Comparison of ENCODE assay signal across 8 mouse cellular contexts in genomic region chr6:87042337-87043130, GRCm38 (mm10). TPM values are rescaled to one million over a fixed set of nuclear protein-coding genes. Genes with fewer than 3 reads are reported as not detected.
A peak's percentile ranks its signal among the peaks of the same experiment; 100 is the strongest.
DNase-seq lines count a peak whose midpoint lies in the region; ATAC-seq and TF ChIP-seq lines count a peak whose summit lies in the region.

Gene Gfpt1 (plus strand): TSS chr6:87042846.

- no peaks in the 10 kb centered on the region for H3K9me3 ChIP-seq in erythroblast, embryonic 14.5 days (ENCODE audit: control insufficient read depth, low read length)
- no peaks in the 10 kb centered on the region for H3K9me3 ChIP-seq in heart, embryonic 12.5 days (replicated peaks)
- no peaks in the 10 kb centered on the region for H3K9me3 ChIP-seq in kidney, postnatal 0 days (replicated peaks; ENCODE audit: low read length)
- H3K9me3 ChIP-seq in liver, embryonic 11.5 days (ENCODE audit: control insufficient read depth, low read length) = no peaks in the 10 kb centered on the region
- H3K9me3 ChIP-seq in stomach, embryonic 14.5 days (ENCODE audit: control insufficient read depth, low read depth, low read length) = no peaks in the 10 kb centered on the region

- peak; percentile 97 for DNase-seq in brain, embryonic 14.5 days (ENCODE audit: low read depth)
- DNase-seq in kidney, postnatal 0 days (ENCODE audit: low spot score) = peak; percentile 97
- DNase-seq in liver, embryonic 11.5 days (ENCODE audit: low spot score) = peak; percentile 93
- DNase-seq in naive thymus-derived CD4-positive, alpha-beta T cell, adult 2 months (ENCODE audit: low read depth) = peak; percentile 96

- under 1% methylated on average over 68 of the region's 68 CpGs for WGBS in heart, embryonic 12.5 days
- under 1% methylated on average over 68 of the region's 68 CpGs for WGBS in kidney, postnatal 0 days
- WGBS in liver, embryonic 11.5 days = under 1% methylated on average over 68 of the region's 68 CpGs
- WGBS in stomach, embryonic 14.5 days = under 1% methylated on average over 68 of the region's 68 CpGs

- peak within 1 kb of the TSS; percentile 86 for H3K9ac ChIP-seq in heart, embryonic 12.5 days
- H3K9ac ChIP-seq in kidney, postnatal 0 days (ENCODE audit: low read depth, low read length) = peak within 1 kb of the TSS; percentile 76
- H3K9ac ChIP-seq in liver, embryonic 11.5 days (ENCODE audit: low read depth, low read length) = peak within 1 kb of the TSS; percentile 86
- H3K9ac ChIP-seq in stomach, embryonic 14.5 days (replicated peaks; ENCODE audit: low read depth, low read length) = peak within 1 kb of the TSS; percentile 89

- peaks cover 11% of the 10 kb centered on the region for H3K79me3 ChIP-seq in C2C12 (ENCODE audit: low read depth)

- H3K79me2 ChIP-seq in C2C12 (ENCODE audit: control insufficient read depth, insufficient read depth) = peaks cover 36% of the 10 kb centered on the region

- peak within 1 kb of the TSS; percentile 89 for H3ac ChIP-seq in C2C12 (ENCODE audit: control insufficient read depth, insufficient read length, low read depth)

- H3K4me1 ChIP-seq in erythroblast, embryonic 14.5 days (ENCODE audit: control insufficient read depth) = peaks cover 35% of the 10 kb centered on the region
- peaks cover 18% of the 10 kb centered on the region for H3K4me1 ChIP-seq in heart, embryonic 12.5 days (replicated peaks)
- peaks cover 7% of the 10 kb centered on the region; the same call in 1 of the 2 replicates for H3K4me1 ChIP-seq in kidney, postnatal 0 days (replicated peaks; ENCODE audit: insufficient read depth, low read length)
- peaks cover 18% of the 10 kb centered on the region for H3K4me1 ChIP-seq in liver, embryonic 11.5 days (replicated peaks; ENCODE audit: control insufficient read depth, insufficient read depth, low read length)
- H3K4me1 ChIP-seq in stomach, embryonic 14.5 days (ENCODE audit: control insufficient read depth, insufficient read depth, low read length) = peaks cover 8% of the 10 kb centered on the region

- peak; percentile 79 for TF ChIP-seq POLR2A in brain, embryonic 14.5 days (IDR thresholded peaks at IDR 0.05; ENCODE audit: borderline replicate concordance, extremely low read depth, insufficient read depth, insufficient read length, poor library complexity, severe bottlenecking)

- ATAC-seq in heart, embryonic 12.5 days (ENCODE audit: insufficient number of reproducible peaks, low FRiP score) = peak; percentile 97
- ATAC-seq in kidney, postnatal 0 days (replicated peaks; ENCODE audit: low FRiP score, low read depth) = peak; percentile 97
- peak; percentile 97 for ATAC-seq in liver, embryonic 11.5 days (replicated peaks; ENCODE audit: low FRiP score)
- ATAC-seq in stomach, embryonic 14.5 days (ENCODE audit: insufficient number of reproducible peaks, insufficient read depth, low FRiP score, low read depth) = peak; percentile 96

- no peak for TF ChIP-seq CTCF in C2C12 (IDR thresholded peaks at IDR 0.05; ENCODE audit: control insufficient read depth, insufficient read depth, insufficient read length)
- no peak for TF ChIP-seq CTCF in brain, embryonic 14.5 days (IDR thresholded peaks at IDR 0.05; ENCODE audit: borderline replicate concordance, extremely low read depth, insufficient read depth, insufficient read length)
- TF ChIP-seq CTCF in kidney, postnatal 0 days (IDR thresholded peaks at IDR 0.05; ENCODE audit: low read depth) = no peak; the same call in 1 of the 2 replicates

- H3K27me3 ChIP-seq in C2C12 (ENCODE audit: control insufficient read depth, insufficient read depth, insufficient read length) = no peaks in the 10 kb centered on the region
- H3K27me3 ChIP-seq in erythroblast, embryonic 14.5 days (ENCODE audit: control insufficient read depth) = no peaks in the 10 kb centered on the region
- no peaks in the 10 kb centered on the region for H3K27me3 ChIP-seq in heart, embryonic 12.5 days (replicated peaks)
- H3K27me3 ChIP-seq in kidney, postnatal 0 days (ENCODE audit: insufficient read depth, low read length) = no peaks in the 10 kb centered on the region
- no peaks in the 10 kb centered on the region for H3K27me3 ChIP-seq in liver, embryonic 11.5 days (replicated peaks; ENCODE audit: control insufficient read depth, insufficient read depth, low read length)
- no peaks in the 10 kb centered on the region for H3K27me3 ChIP-seq in stomach, embryonic 14.5 days (ENCODE audit: control insufficient read depth, insufficient read depth, low read length)

- peak within 1 kb of the TSS; percentile 79 for H3K4me2 ChIP-seq in heart, embryonic 12.5 days
- peak within 1 kb of the TSS; percentile 77 for H3K4me2 ChIP-seq in kidney, postnatal 0 days (ENCODE audit: low read length)
- peak within 1 kb of the TSS; percentile 66 for H3K4me2 ChIP-seq in liver, embryonic 11.5 days
- peak within 1 kb of the TSS; percentile 73 for H3K4me2 ChIP-seq in stomach, embryonic 14.5 days (replicated peaks; ENCODE audit: low read depth, low read length)

- H3K4me3 ChIP-seq in C2C12 (ENCODE audit: insufficient read depth, poor library complexity, severe bottlenecking) = peak within 1 kb of the TSS; percentile 89
- peak within 1 kb of the TSS; percentile 77 for H3K4me3 ChIP-seq in erythroblast, embryonic 14.5 days (replicated peaks)
- peak within 1 kb of the TSS; percentile 76 for H3K4me3 ChIP-seq in heart, embryonic 12.5 days
- peak within 1 kb of the TSS; percentile 83 for H3K4me3 ChIP-seq in kidney, postnatal 0 days (replicated peaks; ENCODE audit: low read depth, low read length)
- peak within 1 kb of the TSS; percentile 90 for H3K4me3 ChIP-seq in liver, embryonic 11.5 days (ENCODE audit: low read depth, low read length)
- peak within 1 kb of the TSS; percentile 85 for H3K4me3 ChIP-seq in stomach, embryonic 14.5 days (ENCODE audit: low read depth, low read length)

- H3K36me3 ChIP-seq in C2C12 (ENCODE audit: control insufficient read depth, insufficient read depth) = no peaks in the 10 kb centered on the region
- no peaks in the 10 kb centered on the region for H3K36me3 ChIP-seq in erythroblast, embryonic 14.5 days (ENCODE audit: control insufficient read depth)
- no peaks in the 10 kb centered on the region for H3K36me3 ChIP-seq in heart, embryonic 12.5 days
- no peaks in the 10 kb centered on the region for H3K36me3 ChIP-seq in kidney, postnatal 0 days (ENCODE audit: insufficient read depth, low read length)
- no peaks in the 10 kb centered on the region for H3K36me3 ChIP-seq in liver, embryonic 11.5 days (ENCODE audit: control insufficient read depth, insufficient read depth, low read length)
- H3K36me3 ChIP-seq in stomach, embryonic 14.5 days (ENCODE audit: control insufficient read depth, insufficient read depth, low read length) = no peaks in the 10 kb centered on the region; the same call in 1 of the 2 replicates

- peak within 1 kb of the TSS; percentile 100 for H3K27ac ChIP-seq in heart, embryonic 12.5 days (ENCODE audit: poor library complexity, severe bottlenecking)
- peak within 1 kb of the TSS; percentile 97 for H3K27ac ChIP-seq in kidney, postnatal 0 days
- H3K27ac ChIP-seq in liver, embryonic 11.5 days (ENCODE audit: low read depth, low read length) = peak within 1 kb of the TSS; percentile 100
- H3K27ac ChIP-seq in stomach, embryonic 14.5 days (ENCODE audit: low read length) = peak within 1 kb of the TSS; percentile 100

TF ChIP-seq in C2C12, 6 proteins besides CTCF, POLR2A, EP300 and RAD21:
- TF ChIP-seq MAX (IDR thresholded peaks at IDR 0.05) = no peak
- no peak for TF ChIP-seq CEBPB (IDR thresholded peaks at IDR 0.05; ENCODE audit: low read depth)
- no peak for TF ChIP-seq USF1 (IDR thresholded peaks at IDR 0.05; ENCODE audit: low read depth)
- TF ChIP-seq MYOG (IDR thresholded peaks at IDR 0.05; ENCODE audit: control insufficient read depth, extremely low read depth, insufficient read length) = no peak
- TF ChIP-seq FOSL1 (IDR thresholded peaks at IDR 0.05; ENCODE audit: insufficient read depth, low read length, poor library complexity, severe bottlenecking) = no peak
- no peak for TF ChIP-seq MYOD1 (IDR thresholded peaks at IDR 0.05; ENCODE audit: control insufficient read depth, insufficient read length, low read depth)

RNA-seq across cellular contexts. Expression of gene Gfpt1, which starts in this region (rescaled TPM):
- 10.5 TPM for polyA plus RNA-seq in C2C12 (2012; fragmentation: generic; extraction: Trizol)
- polyA plus RNA-seq in brain, embryonic 14.5 days (2012; rRNA removed) = 26.7 and 43.8 TPM in 2 replicates
- 0.03 and 0.05 TPM in 2 replicates for polyA plus RNA-seq in erythroblast, embryonic 14.5 days (2012)
- polyA plus RNA-seq in heart, embryonic 12.5 days (2016; fragmentation: Nextera tagmentation; extraction: Ambion mirVana) = 17.7 and 19.3 TPM in 2 replicates
- 13.1 and 13.3 TPM in 2 replicates for polyA plus RNA-seq in kidney, postnatal 0 days (2015; fragmentation: Nextera tagmentation; extraction: Ambion mirVana)
- polyA plus RNA-seq in liver, embryonic 11.5 days (2014; fragmentation: Nextera tagmentation; extraction: Ambion mirVana) = 15.8 and 18.3 TPM in 2 replicates
- polyA plus RNA-seq in stomach, embryonic 14.5 days (2014; fragmentation: Nextera tagmentation; extraction: Ambion mirVana) = 31.9 and 32.8 TPM in 2 replicates

Comparison
In these comparisons a context has a peak if more than half of its experiments do, and no peak if none do; other contexts are left out.
1. Peak in every context shown above with its lines: DNase-seq, ATAC-seq, H3K4me3 ChIP-seq and H3K27ac ChIP-seq.
2. RNA of gene Gfpt1 (polyA plus RNA-seq): 26.7 to 43.8 TPM in brain, embryonic 14.5 days, 31.9 to 32.8 TPM in stomach, embryonic 14.5 days, 17.7 to 19.3 TPM in heart, embryonic 12.5 days, 15.8 to 18.3 TPM in liver, embryonic 11.5 days, 13.1 to 13.3 TPM in kidney, postnatal 0 days and 10.5 TPM in C2C12 (single experiment); 0.03 to 0.05 TPM in erythroblast, embryonic 14.5 days; every median in the first group is over 10 times any median in the second.